Mouse (Mus musculus) myocyte (in vitro differentiated cells): ENCODE results near the gene Tnfaip1. TPM values are rescaled to one million over a fixed set of nuclear protein-coding genes. Genes with fewer than 3 reads are reported as not detected.
A peak's percentile ranks its signal among the peaks of the same experiment; 100 is the strongest.

Experiments
- H3K27me3 ChIP-seq: one replicate; pipeline ENCODE4 v1.6.1; 2011; ENCODE audit not compliant: control insufficient read depth, insufficient read depth, insufficient read length
- H3K36me3 ChIP-seq: one replicate; pipeline ENCODE4 v1.6.1; 2011; ENCODE audit not compliant: control insufficient read depth, insufficient read depth
- H3K4me2 ChIP-seq: one replicate; pipeline ENCODE4 v1.6.1; 2011; ENCODE audit warnings: low read depth, control low read depth
- H3K4me3 ChIP-seq: one replicate; pipeline ENCODE4 v1.5.1; 2011; ENCODE audit warnings: mild to moderate bottlenecking, control low read depth, moderate library complexity
- H3K79me2 ChIP-seq: one replicate; pipeline ENCODE4 v1.6.1; 2011; ENCODE audit not compliant: control insufficient read depth, insufficient read depth
- H3ac ChIP-seq: one replicate; pipeline ENCODE4 v1.6.1; 2011; ENCODE audit not compliant: control insufficient read depth, insufficient read length
- CEBPB ChIP-seq: IDR thresholded peaks from 2 replicates; pipeline ENCODE4 v1.6.1; 2011; ENCODE audit warnings: mild to moderate bottlenecking, moderate library complexity; ENCODE audit not compliant: poor library complexity, insufficient read depth, severe bottlenecking
- MAX ChIP-seq: IDR thresholded peaks from one replicate; pipeline ENCODE4 v1.6.1; 2011; ENCODE audit warnings: low read depth, mild to moderate bottlenecking, control low read depth
- MYOD1 ChIP-seq, 3 experiments: IDR thresholded peaks; one replicate each; pipeline ENCODE4 v1.6.1; 2011; ENCODE audit warnings: control low read depth in 2 of 3, low read depth in 2 of 3, mild to moderate bottlenecking in 2 of 3, moderate library complexity in 1 of 3; ENCODE audit not compliant: insufficient read length in 2 of 3, control insufficient read depth in 1 of 3
- MYOG ChIP-seq, 3 experiments: IDR thresholded peaks; one replicate each; pipeline ENCODE4 v1.6.1; 2011; ENCODE audit warnings: control low read depth in 2 of 3, low read depth in 2 of 3, mild to moderate bottlenecking in 2 of 3; ENCODE audit not compliant: insufficient read length in 2 of 3, control insufficient read depth in 1 of 3, insufficient read depth in 1 of 3
- POLR2A ChIP-seq: IDR thresholded peaks from one replicate; pipeline ENCODE4 v1.6.1; 2011; ENCODE audit warnings: low read depth, mild to moderate bottlenecking, control low read depth, moderate library complexity; ENCODE audit not compliant: insufficient read length
- POLR2AphosphoS2 ChIP-seq: IDR thresholded peaks from one replicate; pipeline ENCODE4 v1.6.1; 2011; ENCODE audit warnings: low read depth, control low read depth; ENCODE audit not compliant: insufficient read length
- REST ChIP-seq: IDR thresholded peaks from one replicate; pipeline ENCODE4 v1.6.1; 2011; ENCODE audit warnings: mild to moderate bottlenecking, control low read depth, moderate library complexity; ENCODE audit not compliant: insufficient read depth, insufficient read length
- SRF ChIP-seq: IDR thresholded peaks from one replicate; pipeline ENCODE4 v1.6.1; 2011; ENCODE audit warnings: low read depth; ENCODE audit not compliant: control insufficient read depth, insufficient read length
- TCF12 ChIP-seq: IDR thresholded peaks from one replicate; pipeline ENCODE4 v1.6.1; 2011; ENCODE audit warnings: mild to moderate bottlenecking, control low read depth; ENCODE audit not compliant: poor library complexity, insufficient read depth, severe bottlenecking
- TCF3 ChIP-seq: IDR thresholded peaks from one replicate; pipeline ENCODE4 v1.6.1; 2011; ENCODE audit warnings: low read depth, control low read depth; ENCODE audit not compliant: insufficient read length
- USF1 ChIP-seq: IDR thresholded peaks from one replicate; pipeline ENCODE4 v1.6.1; 2011; ENCODE audit warnings: low read depth, mild to moderate bottlenecking, control low read depth, moderate library complexity
- polyA plus RNA-seq: library from polyadenylated mRNA; unstranded; fragments of >200 nt; fragmentation: generic; extraction: Trizol; gene quantifications from one replicate; pipeline ENCODE4 v1.2.1, GENCODE M21; 2012; ENCODE audit warnings: missing spikeins

Gene Tnfaip1
- polyA plus RNA-seq, 1 experiment = 59.3 TPM

- Histone ChIP-seq H3ac (no peak within 1 kb of the TSS), H3K79me2 (no peaks in the 10 kb centered on the region), H3K4me3 (peak within 1 kb of the TSS; percentile 24), H3K4me2 (peak within 1 kb of the TSS; percentile 96), H3K36me3 (no peaks in the 10 kb centered on the region), H3K27me3 (peaks cover 34% of the 10 kb centered on the region)
- TF ChIP-seq TCF12 (no peak), MYOD1 (IDR thresholded peaks at IDR 0.05; ENCODE audit: control insufficient read depth in 1 of 3, insufficient read length in 2 of 3, low read depth in 2 of 3) (no peak), POLR2AphosphoS2 (no peak), CEBPB (no peak), MAX (no peak), USF1 (no peak), SRF (no peak), REST (no peak), TCF3 (no peak), MYOG (IDR thresholded peaks at IDR 0.05; ENCODE audit: control insufficient read depth in 1 of 3, insufficient read depth in 1 of 3, insufficient read length in 2 of 3, low read depth in 2 of 3) (no peak)
These were observed 37.1 kb downstream of the Tnfaip1 start, which contains the start of gene Vtn for GRCm38 (mm10) chr11:78499004-78499403. Gene Vtn, plus strand, starts transcription at chr11:78499091.

GRCm38 (mm10) chr11:78497544-78498522, 38.3 kb downstream of the Tnfaip1 start, which contains the start of gene Sarm1:
Gene Sarm1, minus strand, starts transcription at chr11:78497754.
- no peak for TF ChIP-seq TCF12
- TF ChIP-seq POLR2A = peak; percentile 22
- peak within 1 kb of the TSS; percentile 24 for H3K4me3 ChIP-seq
- no peaks in the 10 kb centered on the region for H3K36me3 ChIP-seq
- peaks cover 34% of the 10 kb centered on the region for H3K27me3 ChIP-seq
- no peak within 1 kb of the TSS for H3ac ChIP-seq
- no peaks in the 10 kb centered on the region for H3K79me2 ChIP-seq
- peak within 1 kb of the TSS; percentile 96 for H3K4me2 ChIP-seq

- TF ChIP-seq TCF12 (no peak), REST (peak; percentile 89)
- Histone ChIP-seq H3K27me3 (peaks cover 32% of the 10 kb centered on the region), H3ac (no peak overlapping the region), H3K4me3 (peak overlapping the region; percentile 24), H3K79me2 (no peaks in the 10 kb centered on the region), H3K36me3 (no peaks in the 10 kb centered on the region), H3K4me2 (peak overlapping the region; percentile 96)
These were observed 39.0 kb downstream of the Tnfaip1 start for GRCm38 (mm10) chr11:78497071-78497541.

- Histone ChIP-seq H3K79me2 (no peaks in the 10 kb centered on the region), H3ac (no peak overlapping the region), H3K4me3 (no peak overlapping the region), H3K27me3 (peaks cover 25% of the 10 kb centered on the region), H3K4me2 (no peak overlapping the region), H3K36me3 (no peaks in the 10 kb centered on the region)
- TF ChIP-seq SRF = no peak
- peak; percentile 89 for TF ChIP-seq REST
These were observed 40.2 kb downstream of the Tnfaip1 start for GRCm38 (mm10) chr11:78495904-78496303.

- no peak overlapping the region for H3K4me3 ChIP-seq
- H3K27me3 ChIP-seq = peaks cover 34% of the 10 kb centered on the region
These were observed 45.3 kb downstream of the Tnfaip1 start for GRCm38 (mm10) chr11:78490781-78491241.

GRCm38 (mm10) chr11:78488168-78488567, 48.0 kb downstream of the Tnfaip1 start:
- Histone ChIP-seq H3K79me2 (no peaks in the 10 kb centered on the region), H3ac (no peak overlapping the region), H3K4me3 (no peak overlapping the region), H3K27me3 (peaks cover 34% of the 10 kb centered on the region), H3K4me2 (no peak overlapping the region), H3K36me3 (no peaks in the 10 kb centered on the region)
- TF ChIP-seq CEBPB (no peak), POLR2AphosphoS2 (no peak), MYOD1 (IDR thresholded peaks at IDR 0.05; ENCODE audit: control insufficient read depth in 1 of 3, insufficient read length in 2 of 3, low read depth in 2 of 3) (no peak), SRF (no peak), MYOG (IDR thresholded peaks at IDR 0.05; ENCODE audit: control insufficient read depth in 1 of 3, insufficient read depth in 1 of 3, insufficient read length in 2 of 3, low read depth in 2 of 3) (no peak), TCF3 (no peak)

More at GRCm38 (mm10) chr11:78490781-78491241, 45.3 kb downstream of the Tnfaip1 start:
- no peaks in the 10 kb centered on the region for H3K36me3 ChIP-seq
- H3K79me2 ChIP-seq = no peaks in the 10 kb centered on the region
- peak overlapping the region; percentile 52 for H3K4me2 ChIP-seq
- TF ChIP-seq MYOG (IDR thresholded peaks at IDR 0.05; ENCODE audit: control insufficient read depth in 1 of 3, insufficient read depth in 1 of 3, insufficient read length in 2 of 3, low read depth in 2 of 3) = peak in 1 of 3 experiments; percentile 4
- TF ChIP-seq CEBPB = no peak
- H3ac ChIP-seq = no peak overlapping the region
